Mouse (Mus musculus) stomach, embryonic 16.5 days (tissue): Measurements from ENCODE around the gene Tmem132d. TPM values are rescaled to one million over a fixed set of nuclear protein-coding genes. Genes with fewer than 3 reads are reported as not detected.
"Not testable (repeated sequence)": the region's sequence is repeated elsewhere in the genome, so short reads cannot be mapped to it uniquely, and the experiment has no call there.

Experiments used
- ATAC-seq: fragments of 200-750 bp; cut with Nextera tagmentation; 2 replicates; pipeline ENCODE4 v1.8.0; 2017; ENCODE audit warnings: moderate number of reproducible peaks, moderate TSS enrichment; ENCODE audit not compliant: insufficient read depth, low FRiP score
- H3K27ac ChIP-seq: fragments of 300-500 bp; sonication (generic); 2 replicates; pipeline ENCODE4 v1.5.1; 2014; ENCODE audit warnings: low read length
- H3K27me3 ChIP-seq: fragments of 300-500 bp; sonication (generic); 2 replicates; pipeline ENCODE4 v1.6.1; 2014; ENCODE audit warnings: low read length, control low read depth, mixed read lengths; ENCODE audit not compliant: control insufficient read depth, insufficient read depth
- H3K36me3 ChIP-seq: fragments of 300-500 bp; sonication (generic); 2 replicates; pipeline ENCODE4 v1.6.1; 2014; ENCODE audit warnings: low read length; ENCODE audit not compliant: control insufficient read depth, insufficient read depth
- H3K4me1 ChIP-seq: fragments of 300-500 bp; sonication (generic); 2 replicates; pipeline ENCODE4 v1.6.1; 2014; ENCODE audit warnings: low read length, control low read depth, mixed read lengths; ENCODE audit not compliant: control insufficient read depth, insufficient read depth
- H3K4me2 ChIP-seq: fragments of 300-500 bp; sonication (generic); 2 replicates; pipeline ENCODE4 v1.6.1; 2014; ENCODE audit warnings: low read depth, low read length, mixed read lengths
- H3K4me3 ChIP-seq: fragments of 300-500 bp; sonication (generic); replicated peaks from 2 replicates; pipeline ENCODE4 v1.5.1; 2014; ENCODE audit warnings: mild to moderate bottlenecking, low read length
- H3K9ac ChIP-seq: fragments of 300-500 bp; sonication (generic); 2 replicates; pipeline ENCODE4 v1.6.1; 2014; ENCODE audit warnings: low read length
- H3K9me3 ChIP-seq: fragments of 300-500 bp; sonication (generic); replicated peaks from 2 replicates; pipeline ENCODE4 v1.6.1; 2016; ENCODE audit warnings: low read length, control low read depth; ENCODE audit not compliant: control insufficient read depth
- WGBS: fragments of 180-500 bp; shearing (Covaris S2); extraction: QIAGEN DNeasy Blood & Tissue Kit; methylation state at CpG from one replicate; pipeline ENCODE4 v1.1.7; 2014; 5-methylcytosine and 5-hydroxymethylcytosine counted together
- polyA plus RNA-seq: library from polyadenylated mRNA; unstranded; fragments of >200 nt; fragmentation: Nextera tagmentation; extraction: Ambion mirVana; gene quantifications from 2 replicates; pipeline ENCODE4 v1.2.1, GENCODE M21; 2015

Tmem132d gene
- polyA plus RNA-seq, 1 experiment from 2014 or later: 0.06 TPM

GRCm38 (mm10) chr5:127751262-127751975 is 681.5 kb downstream of the Tmem132d start:
- H3K9ac ChIP-seq: no peak overlapping the region
- no peaks in the 10 kb centered on the region for H3K9me3 ChIP-seq
- ATAC-seq: no peak
- H3K4me1 ChIP-seq: no peaks in the 10 kb centered on the region
- H3K36me3 ChIP-seq: no peaks in the 10 kb centered on the region
- H3K27ac ChIP-seq: no peak overlapping the region
- H3K4me3 ChIP-seq: no peak overlapping the region
- H3K27me3 ChIP-seq: no peaks in the 10 kb centered on the region
- 0 out of 2 replicates have a peak overlapping the region, but pooled peaks have one; percentile 11 for H3K4me2 ChIP-seq
- WGBS: 20% methylated on average over 20 of the region's 20 CpGs

GRCm38 (mm10) chr5:127749540-127749939 is 683.3 kb downstream of the Tmem132d start:
- H3K27ac ChIP-seq, H3K4me3 ChIP-seq, H3K36me3 ChIP-seq, H3K9ac ChIP-seq, H3K27me3 ChIP-seq, H3K9me3 ChIP-seq, H3K4me2 ChIP-seq, ATAC-seq, H3K4me1 ChIP-seq: not testable (repeated sequence)
- 88% methylated on average over 3 of the region's 3 CpGs for WGBS

- Histone ChIP-seq H3K4me2 (no peak overlapping the region), H3K36me3 (no peaks in the 10 kb centered on the region), H3K9me3 (no peaks in the 10 kb centered on the region), H3K9ac (no peak overlapping the region), H3K4me3 (no peak overlapping the region), H3K4me1 (no peaks in the 10 kb centered on the region), H3K27me3 (no peaks in the 10 kb centered on the region), H3K27ac (no peak overlapping the region)
- no peak for ATAC-seq
- WGBS: 78% methylated on average over 16 of the region's 16 CpGs
These were observed 691.5 kb downstream of the Tmem132d start for GRCm38 (mm10) chr5:127741331-127741730.

Other genes starting within 250 kb of the Tmem132d start
- 1.4 and 1.5 TPM in 2 replicates for gene Fzd10, start 167.8 kb upstream of the Tmem132d start, polyA plus RNA-seq